Mouse (Mus musculus) stomach, embryonic 15.5 days (tissue): ENCODE results near the gene Plau. TPM values are rescaled to one million over a fixed set of nuclear protein-coding genes. Genes with fewer than 3 reads are reported as not detected.

ENCODE experiments used
- ATAC-seq: fragments of 200-750 bp; cut with Nextera tagmentation; 2 replicates; pipeline ENCODE4 v1.8.0; 2017; ENCODE audit warnings: low read depth, moderate number of reproducible peaks, moderate TSS enrichment; ENCODE audit not compliant: insufficient read depth, low FRiP score
- H3K27ac ChIP-seq: fragments of 300-500 bp; sonication (generic); 2 replicates; pipeline ENCODE4 v1.5.1; 2015; ENCODE audit warnings: mild to moderate bottlenecking, inconsistent platforms
- H3K27me3 ChIP-seq: fragments of 300-500 bp; sonication (generic); replicated peaks from 2 replicates; pipeline ENCODE4 v1.6.1; 2015; ENCODE audit warnings: inconsistent platforms
- H3K36me3 ChIP-seq: fragments of 300-500 bp; sonication (generic); 2 replicates; pipeline ENCODE4 v1.6.1; 2015; ENCODE audit warnings: inconsistent platforms
- H3K4me1 ChIP-seq: fragments of 300-500 bp; sonication (generic); 2 replicates; pipeline ENCODE4 v1.6.1; 2015; ENCODE audit warnings: inconsistent platforms
- H3K4me2 ChIP-seq: fragments of 300-500 bp; sonication (generic); 2 replicates; pipeline ENCODE4 v1.6.1; 2015; ENCODE audit warnings: mild to moderate bottlenecking, inconsistent platforms
- H3K4me3 ChIP-seq: fragments of 300-500 bp; sonication (generic); replicated peaks from 2 replicates; pipeline ENCODE4 v1.5.1; 2015; ENCODE audit warnings: inconsistent platforms
- H3K9ac ChIP-seq: fragments of 300-500 bp; sonication (generic); 2 replicates; pipeline ENCODE4 v1.6.1; 2015; ENCODE audit warnings: inconsistent platforms
- H3K9me3 ChIP-seq: fragments of 300-500 bp; sonication (generic); 2 replicates; pipeline ENCODE4 v1.6.1; 2016; ENCODE audit warnings: inconsistent platforms
- WGBS: fragments of 180-500 bp; shearing (Covaris S2); methylation state at CpG from one replicate; pipeline ENCODE4 v1.1.7; 2015; 5-methylcytosine and 5-hydroxymethylcytosine counted together
- polyA plus RNA-seq: library from polyadenylated mRNA; unstranded; fragments of >200 nt; fragmentation: Nextera tagmentation; extraction: Ambion mirVana; gene quantifications from 2 replicates; pipeline ENCODE4 v1.2.1, GENCODE M21; 2015

Plau gene
- polyA plus RNA-seq, 1 experiment from 2014 or later: 1.9 TPM

GRCm38 (mm10) chr14:20850498-20850897 is 14.0 kb downstream of the Plau start:
- Histone ChIP-seq H3K27me3 (no peaks in the 10 kb centered on the region), H3K9ac (no peak overlapping the region), H3K27ac (no peak overlapping the region), H3K36me3 (no peaks in the 10 kb centered on the region), H3K4me3 (no peak overlapping the region), H3K4me2 (no peak overlapping the region), H3K9me3 (no peaks in the 10 kb centered on the region), H3K4me1 (no peaks in the 10 kb centered on the region)
- 55% methylated on average over 2 of the region's 2 CpGs for WGBS
- no peak for ATAC-seq

DNA sequence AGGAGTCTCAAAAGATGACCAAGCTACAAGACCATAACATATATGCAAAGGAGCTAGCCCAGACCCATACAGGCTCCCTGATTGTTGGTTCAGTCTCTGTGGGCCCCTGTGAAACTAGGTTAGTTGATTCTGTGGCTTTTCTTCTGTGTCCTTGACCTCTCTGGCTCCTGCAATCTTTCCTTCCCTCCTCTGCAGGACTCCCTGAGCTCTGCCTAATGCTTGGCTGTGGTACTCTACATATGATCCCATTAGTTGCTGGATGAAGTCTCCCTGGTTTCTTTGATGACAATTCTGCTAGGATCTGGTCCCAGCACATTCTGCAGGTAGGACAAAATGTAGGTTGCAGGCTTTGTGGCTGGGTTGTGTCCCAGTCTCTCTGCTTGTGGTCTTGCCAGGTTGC is 15.3 kb downstream of the Plau start:
- Histone ChIP-seq H3K27me3 (no peaks in the 10 kb centered on the region), H3K36me3 (no peaks in the 10 kb centered on the region), H3K4me3 (no peak overlapping the region), H3K4me2 (no peak overlapping the region), H3K27ac (no peak overlapping the region), H3K9me3 (no peaks in the 10 kb centered on the region), H3K4me1 (no peaks in the 10 kb centered on the region), H3K9ac (no peak overlapping the region)
- no peak for ATAC-seq

DNA sequence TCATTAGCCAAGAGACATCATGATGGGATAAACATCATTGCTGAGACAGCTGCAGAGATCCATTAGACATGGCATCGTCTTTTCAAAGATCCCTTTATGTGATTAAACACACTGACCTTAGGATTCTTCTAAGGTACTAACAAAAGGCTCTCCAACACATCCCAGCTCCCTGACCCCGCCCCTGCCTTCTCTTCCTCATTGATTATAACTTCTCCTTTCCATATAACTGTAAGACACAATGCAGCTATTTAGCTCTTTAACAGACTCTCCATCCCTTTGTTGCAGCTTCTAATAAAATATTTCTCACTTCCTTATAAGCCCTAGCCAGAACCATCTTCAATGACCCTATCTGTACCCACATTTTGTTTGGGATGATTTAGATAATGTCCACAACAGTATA is 24.7 kb downstream of the Plau start:
- no peaks in the 10 kb centered on the region for H3K4me1 ChIP-seq
- no peak overlapping the region for H3K4me3 ChIP-seq
- 71% methylated on average over 2 of the region's 2 CpGs for WGBS
- H3K4me2 ChIP-seq: no peak overlapping the region
- no peak overlapping the region for H3K27ac ChIP-seq
- ATAC-seq: no peak
- no peaks in the 10 kb centered on the region for H3K9me3 ChIP-seq
- H3K27me3 ChIP-seq: no peaks in the 10 kb centered on the region
- no peaks in the 10 kb centered on the region for H3K36me3 ChIP-seq
- no peak overlapping the region for H3K9ac ChIP-seq

DNA sequence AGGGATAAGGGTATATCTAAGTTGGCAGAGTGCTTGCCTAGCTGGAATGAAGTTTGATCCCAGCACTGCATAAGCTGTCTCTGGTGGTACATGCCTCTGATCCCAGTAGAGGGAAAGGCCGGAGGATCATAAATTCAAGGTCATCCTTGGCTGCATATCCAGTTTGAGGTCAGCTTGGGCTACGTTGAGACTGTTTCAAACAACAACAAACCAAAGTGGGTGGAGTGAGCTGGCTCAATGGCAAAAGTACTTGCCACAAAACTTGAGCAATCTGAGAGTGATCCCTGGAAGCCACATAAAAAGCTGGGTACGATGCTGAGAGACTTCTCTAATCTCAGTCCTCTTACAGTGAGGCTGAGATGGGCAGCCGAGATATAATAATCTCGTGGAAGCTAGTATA is 25.1 kb downstream of the Plau start:
- Histone ChIP-seq H3K36me3 (no peaks in the 10 kb centered on the region), H3K27ac (no peak overlapping the region), H3K4me3 (no peak overlapping the region), H3K4me2 (no peak overlapping the region), H3K4me1 (no peaks in the 10 kb centered on the region), H3K9me3 (no peaks in the 10 kb centered on the region), H3K9ac (no peak overlapping the region), H3K27me3 (no peaks in the 10 kb centered on the region)
- no peak for ATAC-seq
- 70% methylated on average over 5 of the region's 5 CpGs for WGBS

GRCm38 (mm10) chr14:20863306-20864065 is 27.0 kb downstream of the Plau start:
- Histone ChIP-seq H3K36me3 (no peaks in the 10 kb centered on the region), H3K4me3 (no peak overlapping the region), H3K27me3 (no peaks in the 10 kb centered on the region), H3K4me1 (no peaks in the 10 kb centered on the region), H3K9me3 (no peaks in the 10 kb centered on the region), H3K4me2 (no peak overlapping the region), H3K27ac (no peak overlapping the region), H3K9ac (no peak overlapping the region)
- 71% methylated on average over 6 of the region's 6 CpGs for WGBS
- ATAC-seq: no peak

DNA sequence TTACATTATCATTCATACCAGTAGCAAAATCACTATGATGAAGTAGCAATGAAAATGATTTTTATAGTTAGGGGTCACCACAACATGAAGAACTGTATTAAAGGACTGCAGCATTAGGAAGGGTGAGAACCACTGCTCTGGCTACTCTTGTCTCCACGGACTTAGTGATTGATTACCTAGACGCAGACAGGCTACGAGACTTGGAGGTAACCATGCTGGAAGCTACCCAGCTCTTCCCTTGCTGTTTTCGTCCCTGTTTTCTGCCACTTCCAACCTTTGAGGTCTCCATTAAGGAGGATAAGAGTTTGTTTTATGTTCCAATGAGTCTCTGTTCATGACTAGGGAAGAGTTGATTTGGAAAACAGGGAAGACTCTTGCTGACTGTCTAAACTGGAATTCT is 27.7 kb downstream of the Plau start:
- Histone ChIP-seq H3K4me2 (no peak overlapping the region), H3K27ac (no peak overlapping the region), H3K4me1 (no peaks in the 10 kb centered on the region), H3K36me3 (no peaks in the 10 kb centered on the region), H3K27me3 (no peaks in the 10 kb centered on the region), H3K9ac (no peak overlapping the region), H3K4me3 (no peak overlapping the region), H3K9me3 (no peaks in the 10 kb centered on the region)
- 18% methylated on average over 4 of the region's 4 CpGs for WGBS
- ATAC-seq: no peak

GRCm38 (mm10) chr14:20865604-20866003 is 29.1 kb downstream of the Plau start:
- H3K36me3 ChIP-seq: no peaks in the 10 kb centered on the region
- H3K4me2 ChIP-seq: no peak overlapping the region
- H3K4me3 ChIP-seq: no peak overlapping the region
- no peaks in the 10 kb centered on the region for H3K4me1 ChIP-seq
- no peak overlapping the region for H3K9ac ChIP-seq
- ATAC-seq: no peak
- no peaks in the 10 kb centered on the region for H3K27me3 ChIP-seq
- WGBS: 85% methylated on average over 8 of the region's 8 CpGs
- H3K9me3 ChIP-seq: no peaks in the 10 kb centered on the region
- no peak overlapping the region for H3K27ac ChIP-seq

- ATAC-seq: no peak
- no peak overlapping the region for H3K4me3 ChIP-seq
Observed at GRCm38 (mm10) chr14:20866365-20866764, 29.9 kb downstream of the Plau start.

DNA sequence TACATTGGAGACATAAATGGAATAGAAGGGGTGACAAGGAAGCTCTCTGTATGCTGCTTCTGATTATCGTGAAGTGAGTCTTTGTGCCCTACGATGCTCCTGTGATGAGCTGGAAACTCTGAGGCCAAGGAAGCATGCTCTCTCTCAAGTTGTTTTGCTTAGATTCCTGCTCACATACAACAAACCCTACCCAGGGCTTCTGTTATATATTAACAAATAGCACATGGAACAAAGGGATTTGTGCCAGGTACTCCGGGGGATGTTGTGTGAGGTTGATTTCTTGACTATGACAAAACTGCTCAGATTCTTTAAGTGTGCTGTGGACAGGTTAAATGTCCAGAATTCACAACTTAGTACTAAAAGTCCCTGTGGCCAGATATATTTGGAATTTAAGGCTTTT is 33.6 kb downstream of the Plau start:
- Histone ChIP-seq H3K36me3 (no peaks in the 10 kb centered on the region), H3K4me2 (no peak overlapping the region), H3K4me1 (0 out of 2 replicates have a peak, but pooled peaks cover 5% of the 10 kb centered on the region), H3K27ac (no peak overlapping the region), H3K9me3 (no peaks in the 10 kb centered on the region), H3K4me3 (no peak overlapping the region), H3K27me3 (no peaks in the 10 kb centered on the region), H3K9ac (no peak overlapping the region)
- WGBS: 75% methylated on average over 3 of the region's 3 CpGs
- no peak for ATAC-seq

More at GRCm38 (mm10) chr14:20866365-20866764, 29.9 kb downstream of the Plau start:
- Histone ChIP-seq H3K4me1 (no peaks in the 10 kb centered on the region), H3K36me3 (no peaks in the 10 kb centered on the region), H3K9ac (no peak overlapping the region), H3K4me2 (no peak overlapping the region), H3K27ac (no peak overlapping the region), H3K27me3 (no peaks in the 10 kb centered on the region), H3K9me3 (no peaks in the 10 kb centered on the region)
- 94% methylated on average over 7 of the region's 7 CpGs for WGBS

DNA sequence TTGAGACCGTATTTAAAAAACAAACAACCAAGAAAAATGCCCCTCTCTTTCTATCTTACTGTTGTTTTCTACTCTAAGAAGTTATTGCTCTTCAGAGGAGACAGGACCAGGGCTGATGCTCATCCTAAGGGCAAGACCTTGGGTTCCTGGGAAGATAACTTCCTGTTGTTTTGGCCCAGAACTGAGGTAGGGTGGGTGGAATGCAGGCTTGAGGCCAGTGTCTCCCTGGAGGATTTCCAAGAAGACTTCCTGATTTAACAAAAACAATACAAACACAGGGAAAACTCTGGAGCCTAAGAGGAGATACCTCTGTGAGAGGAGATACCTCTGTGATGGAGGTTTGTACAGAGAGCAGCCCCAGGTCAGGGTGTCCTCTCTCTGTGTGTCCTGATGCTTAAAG is 35.0 kb downstream of the Plau start:
- Histone ChIP-seq H3K9me3 (no peaks in the 10 kb centered on the region), H3K27ac (no peak overlapping the region)

DNA sequence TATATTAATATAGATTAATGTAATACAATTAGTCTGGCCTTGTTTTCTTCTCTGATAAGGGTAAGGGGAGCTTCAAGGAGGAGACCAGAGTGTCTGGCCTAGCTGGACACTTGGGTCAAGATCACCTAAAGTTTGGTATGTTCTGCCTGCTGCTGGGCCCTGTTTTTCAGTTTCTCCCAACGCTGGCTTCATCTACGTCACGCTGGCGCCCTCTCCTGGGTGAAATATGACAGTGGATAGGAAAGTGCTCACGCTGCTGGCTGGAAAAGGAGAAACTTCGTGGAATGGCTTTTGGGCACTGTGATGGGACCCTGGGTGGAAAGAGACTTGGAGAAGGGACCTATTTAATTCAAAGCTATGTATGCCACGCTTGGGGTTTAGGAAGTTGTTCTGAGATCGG is 36.8 kb downstream of the Plau start:
- WGBS: under 1% methylated on average over 8 of the region's 8 CpGs
- ATAC-seq: 0 out of 2 replicates have a peak, but pooled peaks have one; percentile 47
- Histone ChIP-seq H3K4me2 (no peak overlapping the region), H3K4me3 (no peak overlapping the region), H3K4me1 (0 out of 2 replicates have a peak, but pooled peaks cover 5% of the 10 kb centered on the region), H3K9ac (no peak overlapping the region), H3K9me3 (no peaks in the 10 kb centered on the region), H3K27me3 (no peaks in the 10 kb centered on the region), H3K27ac (no peak overlapping the region), H3K36me3 (no peaks in the 10 kb centered on the region)

More for the DNA sequence above, 35.0 kb downstream of the Plau start:
- Histone ChIP-seq H3K4me1 (0 out of 2 replicates have a peak, but pooled peaks cover 5% of the 10 kb centered on the region), H3K9ac (no peak overlapping the region), H3K4me2 (no peak overlapping the region), H3K4me3 (no peak overlapping the region), H3K36me3 (no peaks in the 10 kb centered on the region), H3K27me3 (no peaks in the 10 kb centered on the region)
- no peak for ATAC-seq
- 71% methylated on average over 1 of the region's 1 CpGs for WGBS

DNA sequence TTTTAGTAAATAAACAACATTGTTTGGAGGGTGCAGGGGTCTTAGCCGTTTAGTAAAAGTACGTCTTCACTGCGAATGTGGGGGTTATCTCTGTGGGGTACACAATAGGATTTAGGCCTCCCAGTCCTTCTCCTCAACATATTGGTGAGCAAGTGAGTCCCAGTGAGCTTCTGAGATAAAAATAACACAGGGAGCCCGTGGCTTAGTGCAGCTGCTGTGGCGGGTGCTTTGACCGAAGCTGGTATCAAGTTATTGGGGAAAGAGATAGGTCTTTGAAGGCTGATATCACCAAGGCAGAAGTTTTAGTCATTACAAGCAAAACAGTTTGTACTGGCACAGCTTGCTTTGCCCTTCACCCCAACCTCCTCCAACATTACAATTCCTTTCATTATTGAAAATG is 37.5 kb downstream of the Plau start:
- Histone ChIP-seq H3K9me3 (no peaks in the 10 kb centered on the region), H3K36me3 (no peaks in the 10 kb centered on the region), H3K9ac (no peak overlapping the region), H3K27ac (no peak overlapping the region), H3K27me3 (no peaks in the 10 kb centered on the region), H3K4me2 (no peak overlapping the region), H3K4me1 (0 out of 2 replicates have a peak, but pooled peaks cover 5% of the 10 kb centered on the region), H3K4me3 (no peak overlapping the region)
- no peak for ATAC-seq
- WGBS: 28% methylated on average over 6 of the region's 6 CpGs

- Histone ChIP-seq H3K27me3 (no peaks in the 10 kb centered on the region), H3K9me3 (no peaks in the 10 kb centered on the region), H3K36me3 (no peaks in the 10 kb centered on the region), H3K27ac (peak overlapping the region; percentile 80), H3K4me2 (peak overlapping the region; percentile 33), H3K4me1 (peaks cover 10% of the 10 kb centered on the region), H3K4me3 (no peak overlapping the region), H3K9ac (no peak overlapping the region)
- ATAC-seq: no peak
- WGBS: 67% methylated on average over 5 of the region's 5 CpGs
Observed at GRCm38 (mm10) chr14:20884691-20885090, 48.2 kb downstream of the Plau start.
